Comparison of ENCODE assay signal across 18 mouse cellular contexts in genomic region chr1:161183677-161184076, GRCm38 (mm10). TPM values are rescaled to one million over a fixed set of nuclear protein-coding genes. Genes with fewer than 3 reads are reported as not detected.
DNase-seq lines count a peak whose midpoint lies in the region; ATAC-seq lines count a peak whose summit lies in the region.
"Had no signal": no experiment of that assay in that cellular context is flagged by ENCODE, and none has a peak within 500 bp of the region (broad histone marks: within the 10 kb centered on the region; RNA-seq: fewer than 3 reads in every experiment).

No protein-coding gene starts in this region.

- H3K36me3 ChIP-seq in kidney, embryonic 16.5 days (ENCODE audit: insufficient read depth, low read length): no peaks in the 10 kb centered on the region
- no peaks in the 10 kb centered on the region for H3K36me3 ChIP-seq in embryonic facial prominence, embryonic 11.5 days (replicated peaks; ENCODE audit: control insufficient read depth, insufficient read depth, low read depth, low read length)
- no peaks in the 10 kb centered on the region for H3K36me3 ChIP-seq in megakaryocyte, embryonic 14.5 days (replicated peaks; ENCODE audit: low read length)
- H3K36me3 ChIP-seq: forebrain, embryonic 12.5 days; hindbrain, embryonic 15.5 days; liver, embryonic 15.5 days; neural tube, embryonic 15.5 days had no signal

- no peak for DNase-seq in kidney, adult 18-20 months
- DNase-seq in embryonic facial prominence, embryonic 11.5 days (ENCODE audit: low spot score): peak; percentile 45
- no peak for DNase-seq in gastrocnemius, adult 18-20 months (ENCODE audit: low spot score)
- DNase-seq in retina, embryonic 14.5 days (ENCODE audit: low spot score): no peak
- DNase-seq: cerebellum, adult 11-12 months; kidney, postnatal 36 days; lung, postnatal 36 days; right cerebral cortex, postnatal 25 days had no signal

- H3K27me3 ChIP-seq in kidney, embryonic 16.5 days (ENCODE audit: insufficient read depth, low read length): no peaks in the 10 kb centered on the region
- no peaks in the 10 kb centered on the region for H3K27me3 ChIP-seq in embryonic facial prominence, embryonic 11.5 days (ENCODE audit: control insufficient read depth, insufficient read depth, low read length)
- no peaks in the 10 kb centered on the region for H3K27me3 ChIP-seq in megakaryocyte, embryonic 14.5 days (replicated peaks)
- H3K27me3 ChIP-seq: forebrain, embryonic 12.5 days; hindbrain, embryonic 15.5 days; liver, embryonic 15.5 days; neural tube, embryonic 15.5 days had no signal

- peaks cover 6% of the 10 kb centered on the region for H3K9me3 ChIP-seq in kidney, embryonic 16.5 days (ENCODE audit: low read length)
- no peaks in the 10 kb centered on the region; the same call in 1 of the 2 replicates for H3K9me3 ChIP-seq in embryonic facial prominence, embryonic 11.5 days (replicated peaks; ENCODE audit: control insufficient read depth, low read length)
- H3K9me3 ChIP-seq in megakaryocyte, embryonic 14.5 days: peaks cover 11% of the 10 kb centered on the region
- H3K9me3 ChIP-seq: liver, embryonic 15.5 days; neural tube, embryonic 15.5 days had no signal

- H3K4me3 ChIP-seq in kidney, embryonic 16.5 days (ENCODE audit: low read length): no peak overlapping the region
- H3K4me3 ChIP-seq in embryonic facial prominence, embryonic 11.5 days (ENCODE audit: low read depth, low read length): no peak overlapping the region
- H3K4me3 ChIP-seq in megakaryocyte, embryonic 14.5 days (replicated peaks): peak overlapping the region; percentile 51
- H3K4me3 ChIP-seq: forebrain, embryonic 12.5 days; hindbrain, embryonic 15.5 days; liver, embryonic 15.5 days; neural tube, embryonic 15.5 days had no signal

- H3K4me2 ChIP-seq in kidney, embryonic 16.5 days (replicated peaks; ENCODE audit: low read depth, low read length): peak overlapping the region; percentile 24
- H3K4me2 ChIP-seq in embryonic facial prominence, embryonic 11.5 days (ENCODE audit: low read depth, low read length): no peak overlapping the region
- H3K4me2 ChIP-seq: forebrain, embryonic 12.5 days; hindbrain, embryonic 15.5 days; liver, embryonic 15.5 days; neural tube, embryonic 15.5 days had no signal

- H3K27ac ChIP-seq in kidney, embryonic 16.5 days (ENCODE audit: low read length): no peak overlapping the region
- H3K27ac ChIP-seq in embryonic facial prominence, embryonic 11.5 days (replicated peaks; ENCODE audit: low read depth, low read length): no peak overlapping the region
- H3K27ac ChIP-seq: forebrain, embryonic 12.5 days; hindbrain, embryonic 15.5 days; liver, embryonic 15.5 days; neural tube, embryonic 15.5 days had no signal

- no peaks in the 10 kb centered on the region for H3K4me1 ChIP-seq in kidney, embryonic 16.5 days (ENCODE audit: insufficient read depth, low read length)
- H3K4me1 ChIP-seq in embryonic facial prominence, embryonic 11.5 days (ENCODE audit: control insufficient read depth, insufficient read depth, low read length): no peaks in the 10 kb centered on the region; the same call in 1 of the 2 replicates
- H3K4me1 ChIP-seq in megakaryocyte, embryonic 14.5 days: peaks cover 19% of the 10 kb centered on the region
- H3K4me1 ChIP-seq: forebrain, embryonic 12.5 days; hindbrain, embryonic 15.5 days; liver, embryonic 15.5 days; neural tube, embryonic 15.5 days had no signal

- no peak overlapping the region for H3K9ac ChIP-seq in kidney, embryonic 16.5 days (replicated peaks; ENCODE audit: low read length)
- no peak overlapping the region for H3K9ac ChIP-seq in embryonic facial prominence, embryonic 11.5 days (replicated peaks; ENCODE audit: low read length)
- H3K9ac ChIP-seq: forebrain, embryonic 12.5 days; hindbrain, embryonic 15.5 days; liver, embryonic 15.5 days; neural tube, embryonic 15.5 days had no signal

- ATAC-seq in kidney, embryonic 16.5 days (ENCODE audit: low FRiP score, low TSS enrichment): peak; percentile 59
- peak; percentile 59; the same call in 1 of the 2 replicates for ATAC-seq in embryonic facial prominence, embryonic 11.5 days (replicated peaks; ENCODE audit: insufficient number of reproducible peaks, low FRiP score, low TSS enrichment, low read depth)
- ATAC-seq in granulocyte monocyte progenitor cell, adult 5-6 weeks (replicated peaks; ENCODE audit: poor library complexity, severe bottlenecking): peak; percentile 35; the same call in 1 of the 2 replicates

- 33% methylated on average over 9 of the region's 9 CpGs for WGBS in kidney, embryonic 16.5 days
- WGBS in embryonic facial prominence, embryonic 11.5 days: 38% methylated on average over 9 of the region's 9 CpGs

RNA-seq across cellular contexts. Expression of gene Tex50, which starts 24.6 kb away (rescaled TPM):
- 0.35 and 0.62 TPM in 2 replicates for polyA plus RNA-seq in kidney, embryonic 16.5 days (2015; fragmentation: Nextera tagmentation; extraction: Ambion mirVana)
- not detected in 2 replicates for polyA plus RNA-seq in embryonic facial prominence, embryonic 11.5 days (2014; fragmentation: Nextera tagmentation; extraction: Ambion mirVana)
- not detected in 2 replicates for total RNA-seq in granulocyte monocyte progenitor cell, adult 5-6 weeks (2014; fragmentation: Nextera tagmentation)
- total RNA-seq in granulocyte monocyte progenitor cell, adult 5-6 weeks (2017): not detected in 2 replicates
- polyA plus RNA-seq in megakaryocyte, embryonic 14.5 days (2012; ENCODE audit: insufficient read depth, low replicate concordance): not detected in 2 replicates
- not detected for total RNA-seq in gastrocnemius, adult 18-20 months (2021)
- total RNA-seq: layer of hippocampus, postnatal 25 days; left cerebral cortex, postnatal 36 days had no signal
- polyA plus RNA-seq: liver, embryonic 15.5 days; thymus, postnatal 0 days had no signal

RNA-seq across cellular contexts. Expression of gene Ankrd45, which starts 41.2 kb away (rescaled TPM):
- 4.9 and 5.3 TPM in 2 replicates for polyA plus RNA-seq in kidney, embryonic 16.5 days (2015; fragmentation: Nextera tagmentation; extraction: Ambion mirVana)
- 5.0 and 6.2 TPM in 2 replicates for polyA plus RNA-seq in embryonic facial prominence, embryonic 11.5 days (2014; fragmentation: Nextera tagmentation; extraction: Ambion mirVana)
- total RNA-seq in granulocyte monocyte progenitor cell, adult 5-6 weeks (2014; fragmentation: Nextera tagmentation): not detected in 2 replicates
- total RNA-seq in granulocyte monocyte progenitor cell, adult 5-6 weeks (2017): not detected in 2 replicates
- not detected in 2 replicates for polyA plus RNA-seq in megakaryocyte, embryonic 14.5 days (2012; ENCODE audit: insufficient read depth, low replicate concordance)
- not detected for total RNA-seq in gastrocnemius, adult 18-20 months (2021)

RNA-seq across cellular contexts. Expression of gene Klhl20, which starts 52.4 kb away (rescaled TPM):
- 16.1 and 18.5 TPM in 2 replicates for polyA plus RNA-seq in kidney, embryonic 16.5 days (2015; fragmentation: Nextera tagmentation; extraction: Ambion mirVana)
- 19.7 and 22.3 TPM in 2 replicates for polyA plus RNA-seq in embryonic facial prominence, embryonic 11.5 days (2014; fragmentation: Nextera tagmentation; extraction: Ambion mirVana)
- 26.1 and 27.8 TPM in 2 replicates for total RNA-seq in granulocyte monocyte progenitor cell, adult 5-6 weeks (2014; fragmentation: Nextera tagmentation)
- 12.7 and 14.5 TPM in 2 replicates for total RNA-seq in granulocyte monocyte progenitor cell, adult 5-6 weeks (2017)
- polyA plus RNA-seq in megakaryocyte, embryonic 14.5 days (2012; ENCODE audit: insufficient read depth, low replicate concordance): 1.5 TPM in 1 of 2 replicates, not detected in the other
- 1 to 10 TPM; 7.9 to 9.0 TPM for total RNA-seq in gastrocnemius, adult 18-20 months (2021)
